Mouse (Mus musculus) cerebellum, adult 8-10 months (tissue): ENCODE measurements at regions not wholly inside any gene's neighbourhood (a gene's known extent, or its start where the extent isn't known, plus 50 kb on each side); places are given as distances from the start of the nearest gene placed in this dataset.

ENCODE experiments used
- DNase-seq: peaks from one replicate; pipeline ENCODE4 v3.0.0; 2022

DNA sequence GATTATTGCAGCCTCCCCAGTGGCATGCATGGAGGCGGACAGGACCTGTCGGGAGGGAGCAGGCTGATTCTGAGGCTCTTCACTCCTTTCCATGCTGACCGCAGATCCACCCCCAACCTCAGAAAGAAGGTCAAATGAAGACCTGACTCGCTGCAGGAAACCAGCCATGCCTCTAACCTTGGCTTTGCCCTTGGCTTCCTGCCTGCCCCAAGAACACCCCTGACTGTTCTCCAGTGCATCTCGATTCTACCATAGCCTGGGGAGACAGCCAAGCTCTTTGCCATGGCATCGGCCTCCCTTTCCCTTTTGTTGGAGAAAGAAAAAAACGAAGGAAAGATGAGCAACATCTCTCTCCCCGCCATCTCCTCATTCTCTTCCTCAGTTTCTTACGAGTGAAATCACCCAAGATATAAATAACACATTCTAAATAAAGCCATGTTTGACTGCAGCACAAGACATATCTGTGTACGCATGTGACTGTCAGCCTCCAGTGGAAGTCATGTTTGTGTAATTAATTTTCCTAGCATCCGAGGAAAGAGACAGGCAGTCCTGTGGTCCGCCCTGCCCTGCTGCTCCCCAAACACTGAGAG is 102.4 kb upstream of the Sdk1 start:
- DNase-seq: no peak

DNA sequence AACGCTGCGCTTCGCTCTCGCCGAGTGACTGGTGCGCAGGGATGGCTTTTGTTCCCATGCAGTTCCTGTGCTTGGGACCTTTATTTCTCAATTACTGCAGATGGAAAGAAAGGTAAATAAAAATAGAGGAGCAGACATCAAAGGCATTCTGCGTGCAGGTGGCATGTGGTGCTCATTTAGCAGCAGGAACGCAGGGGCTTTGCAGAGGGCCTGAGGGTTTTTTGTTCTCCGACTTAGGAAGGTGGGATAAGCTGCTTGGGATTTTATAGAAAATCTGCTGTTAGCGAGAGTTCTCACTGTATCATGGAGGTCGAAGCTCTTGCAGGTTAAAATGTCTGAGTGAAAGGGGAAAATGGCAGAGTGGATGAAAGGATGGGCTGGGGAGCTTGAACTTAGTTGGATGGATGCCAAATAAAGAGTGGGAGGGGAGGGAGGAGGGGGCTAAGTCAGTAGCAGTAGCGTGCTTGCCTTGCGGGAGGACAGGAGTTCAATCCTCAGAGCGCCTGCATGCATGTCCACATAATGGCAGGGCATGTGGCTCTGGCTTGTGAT is 101.9 kb upstream of the Sdk1 start:
- DNase-seq: no peak

DNA sequence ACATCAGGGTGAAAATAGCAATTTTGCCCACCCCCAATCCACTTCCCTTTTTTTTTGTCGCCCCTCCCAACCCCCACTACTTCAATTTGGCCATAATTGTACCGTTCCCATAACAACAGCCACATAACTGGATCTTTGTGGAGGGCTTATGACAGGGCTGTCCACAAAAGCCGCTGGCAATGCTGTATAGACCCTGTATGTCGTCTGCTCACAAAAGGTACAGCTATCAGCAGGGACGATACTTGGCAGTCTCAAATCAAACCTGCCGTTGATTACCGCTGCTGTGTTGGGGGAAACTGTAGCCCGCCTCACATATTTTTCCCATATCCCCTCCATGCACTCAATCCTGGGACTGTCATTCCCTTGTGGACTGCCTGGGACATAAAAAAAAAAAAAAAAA is 80.9 kb upstream of the Sdk1 start:
- DNase-seq: no peak

DNA sequence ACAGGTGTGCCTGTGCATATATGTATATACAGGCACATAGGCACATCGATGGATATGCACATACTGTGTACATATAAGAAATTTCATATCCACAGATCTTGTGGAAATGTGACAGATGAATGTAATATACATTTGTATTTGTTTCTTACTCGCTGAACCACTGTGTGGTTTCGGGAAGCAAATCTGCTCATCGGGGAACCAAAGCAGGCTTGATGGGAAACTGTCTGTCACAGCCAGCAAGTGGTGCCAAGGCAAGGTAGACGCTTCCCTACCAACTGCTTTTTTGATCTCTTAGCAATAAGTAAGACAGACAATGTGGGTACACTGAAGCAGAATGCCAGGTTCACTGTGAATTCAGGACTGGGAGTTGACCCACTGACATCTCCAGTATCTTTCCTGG is 80.3 kb upstream of the Sdk1 start:
- DNase-seq: no peak

DNA sequence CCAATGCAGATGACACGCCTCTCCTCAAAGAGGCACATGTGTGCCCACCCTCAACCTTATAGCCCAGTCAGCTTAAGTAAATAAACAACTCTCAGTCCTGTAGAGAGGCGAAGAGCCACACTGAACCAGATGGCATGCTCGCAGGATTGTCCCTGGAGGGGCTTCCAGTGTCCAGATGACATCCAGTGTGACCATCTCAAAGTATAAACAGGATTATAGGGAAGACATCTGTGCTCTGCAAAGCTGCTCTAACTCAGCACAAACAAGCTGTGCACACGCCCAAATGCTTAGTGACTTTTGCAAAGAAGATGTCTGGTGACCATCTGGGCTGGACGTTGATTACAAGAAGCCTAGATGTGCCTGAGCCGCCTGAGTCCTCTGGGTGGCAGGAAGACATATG is 58.8 kb upstream of the Sdk1 start:
- DNase-seq: no peak

DNA sequence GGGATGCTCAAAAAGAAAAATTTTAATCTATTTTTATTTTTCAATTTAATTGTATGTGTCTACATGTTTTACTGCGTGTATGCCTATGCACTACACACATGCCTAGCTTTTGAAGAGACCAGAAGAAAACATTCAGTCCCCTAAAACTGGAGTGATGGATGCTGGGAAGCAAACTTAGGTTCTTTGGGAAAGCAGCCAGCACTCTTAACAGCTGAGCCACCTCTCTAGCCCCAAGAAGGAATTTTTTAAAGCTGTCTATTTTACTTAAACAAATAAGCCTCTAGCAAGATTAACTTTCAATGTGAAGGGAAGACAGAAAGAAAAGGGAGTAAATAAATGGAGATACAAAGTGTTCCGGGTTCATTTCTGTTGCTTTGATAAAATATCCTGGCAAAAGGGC is 52.3 kb upstream of the Sdk1 start:
- DNase-seq: no peak
